Mouse (Mus musculus): ENCODE results near the gene Vmn2r3. TPM values are rescaled to one million over a fixed set of nuclear protein-coding genes. Genes with fewer than 3 reads are reported as not detected.
A peak's percentile ranks its signal among the peaks of the same experiment; 100 is the strongest.
"Not testable (repeated sequence)": the region's sequence is repeated elsewhere in the genome, so short reads cannot be mapped to it uniquely, and the experiment has no call there.

The Vmn2r3 gene
- not detected in 2 replicates for polyA plus RNA-seq (2012; rRNA removed)

GRCm38 (mm10) chr3:64289609-64290008 lies at the start of gene Vmn2r3:
TSS of gene Vmn2r3 (minus strand) at chr3:64289709.
- DNase-seq (ENCODE audit: low read depth), result no peak
- TF ChIP-seq CTCF (IDR thresholded peaks at IDR 0.05; ENCODE audit: borderline replicate concordance, extremely low read depth, insufficient read depth, insufficient read length), result no peak
- TF ChIP-seq POLR2A (IDR thresholded peaks at IDR 0.05; ENCODE audit: borderline replicate concordance, extremely low read depth, insufficient read depth, insufficient read length, poor library complexity, severe bottlenecking), result no peak

- TF ChIP-seq POLR2A (IDR thresholded peaks at IDR 0.05; ENCODE audit: borderline replicate concordance, extremely low read depth, insufficient read depth, insufficient read length, poor library complexity, severe bottlenecking) (no peak), CTCF (IDR thresholded peaks at IDR 0.05; ENCODE audit: borderline replicate concordance, extremely low read depth, insufficient read depth, insufficient read length) (no peak)
- no peak for DNase-seq (ENCODE audit: low read depth)
These were observed 43.0 kb upstream of the Vmn2r3 start for GRCm38 (mm10) chr3:64332548-64332947.

GRCm38 (mm10) chr3:64321824-64322223 lies 32.3 kb upstream of the Vmn2r3 start:
- TF ChIP-seq POLR2A (IDR thresholded peaks at IDR 0.05; ENCODE audit: borderline replicate concordance, extremely low read depth, insufficient read depth, insufficient read length, poor library complexity, severe bottlenecking) (no peak), CTCF (IDR thresholded peaks at IDR 0.05; ENCODE audit: borderline replicate concordance, extremely low read depth, insufficient read depth, insufficient read length) (no peak)
- DNase-seq (ENCODE audit: low read depth), result peak; percentile 60

DNA sequence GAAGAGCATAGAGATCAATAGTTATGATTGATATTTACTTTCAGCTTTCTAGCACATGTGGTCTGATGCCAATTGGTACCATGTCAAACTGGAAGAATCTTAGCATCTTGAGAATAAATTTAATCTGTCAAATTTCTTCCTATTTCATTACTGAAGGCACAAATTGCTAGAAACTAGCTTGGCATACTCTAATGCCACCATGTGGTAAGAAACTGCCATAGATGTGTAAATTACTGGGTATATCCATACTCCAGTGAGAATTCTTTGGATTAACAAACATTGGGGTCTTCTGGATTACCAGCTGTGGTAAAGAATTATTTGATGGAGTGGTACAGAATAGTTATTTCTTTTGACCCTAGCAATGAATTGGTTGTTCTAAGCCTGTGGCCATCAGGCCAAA lies 17.3 kb upstream of the Vmn2r3 start:
- DNase-seq (ENCODE audit: low read depth), result peak; percentile 12
- TF ChIP-seq POLR2A (IDR thresholded peaks at IDR 0.05; ENCODE audit: borderline replicate concordance, extremely low read depth, insufficient read depth, insufficient read length, poor library complexity, severe bottlenecking) (no peak), CTCF (IDR thresholded peaks at IDR 0.05; ENCODE audit: borderline replicate concordance, extremely low read depth, insufficient read depth, insufficient read length) (no peak)

GRCm38 (mm10) chr3:64265762-64266112 lies 23.8 kb downstream of the Vmn2r3 start:
- no peak for TF ChIP-seq CTCF (IDR thresholded peaks at IDR 0.05; ENCODE audit: borderline replicate concordance, extremely low read depth, insufficient read depth, insufficient read length)
- TF ChIP-seq POLR2A (IDR thresholded peaks at IDR 0.05; ENCODE audit: borderline replicate concordance, extremely low read depth, insufficient read depth, insufficient read length, poor library complexity, severe bottlenecking), result no peak

GRCm38 (mm10) chr3:64265056-64265761 lies 24.3 kb downstream of the Vmn2r3 start:
- DNase-seq (ENCODE audit: low read depth), result not testable (repeated sequence)

More at GRCm38 (mm10) chr3:64265762-64266112, 23.8 kb downstream of the Vmn2r3 start:
- no peak for DNase-seq (ENCODE audit: low read depth)

DNA sequence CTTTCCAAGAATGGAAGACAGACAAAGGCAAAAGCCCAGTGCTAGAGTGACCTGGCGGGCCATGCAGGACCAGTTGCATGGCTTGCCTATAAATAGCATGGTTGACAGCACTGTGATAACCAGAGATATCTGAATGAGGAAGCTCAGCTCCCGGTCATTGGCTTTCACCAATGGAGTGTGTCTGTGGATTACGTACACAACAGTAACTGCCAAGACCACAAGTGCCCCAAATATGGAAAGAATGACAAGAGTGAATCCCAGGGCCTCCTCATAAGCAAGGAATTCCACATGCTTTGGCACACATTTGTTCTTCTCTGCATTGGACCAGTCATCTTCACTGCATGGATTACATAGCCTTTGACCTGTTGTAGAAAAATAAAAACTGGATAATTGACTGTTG lies 29.9 kb downstream of the Vmn2r3 start:
- no peak for TF ChIP-seq POLR2A (IDR thresholded peaks at IDR 0.05; ENCODE audit: borderline replicate concordance, extremely low read depth, insufficient read depth, insufficient read length, poor library complexity, severe bottlenecking)
- no peak for TF ChIP-seq CTCF (IDR thresholded peaks at IDR 0.05; ENCODE audit: borderline replicate concordance, extremely low read depth, insufficient read depth, insufficient read length)
- no peak for DNase-seq (ENCODE audit: low read depth)

- no peak for TF ChIP-seq POLR2A (IDR thresholded peaks at IDR 0.05; ENCODE audit: borderline replicate concordance, extremely low read depth, insufficient read depth, insufficient read length, poor library complexity, severe bottlenecking)
- no peak for TF ChIP-seq CTCF (IDR thresholded peaks at IDR 0.05; ENCODE audit: borderline replicate concordance, extremely low read depth, insufficient read depth, insufficient read length)
These were observed 37.9 kb downstream of the Vmn2r3 start for GRCm38 (mm10) chr3:64251646-64252045.

GRCm38 (mm10) chr3:64250461-64250860 lies 39.0 kb downstream of the Vmn2r3 start:
- DNase-seq (ENCODE audit: low read depth), result not testable (repeated sequence)

More at GRCm38 (mm10) chr3:64251646-64252045, 37.9 kb downstream of the Vmn2r3 start:
- no peak for DNase-seq (ENCODE audit: low read depth)

GRCm38 (mm10) chr3:64235459-64235858 lies 54.0 kb downstream of the Vmn2r3 start:
- DNase-seq (ENCODE audit: low read depth), result not testable (repeated sequence)

DNA sequence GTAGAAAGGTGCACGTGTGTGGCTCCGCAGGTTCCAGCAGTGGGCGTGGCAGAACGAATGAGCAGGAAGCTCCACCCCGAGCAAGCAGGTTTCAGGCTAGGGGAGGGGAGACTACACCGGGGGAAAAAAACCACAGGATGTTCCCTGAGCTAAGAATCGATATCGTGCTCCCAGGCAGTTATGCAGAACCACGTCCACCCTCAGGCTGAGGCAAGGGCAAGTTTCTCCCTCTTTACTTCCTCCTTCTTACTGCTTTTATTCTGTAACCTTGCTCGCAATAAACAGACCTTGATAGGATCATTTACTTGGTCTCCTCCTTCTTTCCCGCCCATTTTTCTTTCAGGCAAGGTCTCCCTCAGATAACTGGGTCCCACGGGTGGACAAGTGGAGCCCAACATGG lies 55.9 kb downstream of the Vmn2r3 start:
- not testable (repeated sequence) for DNase-seq (ENCODE audit: low read depth)

- DNase-seq (ENCODE audit: low read depth), result peak; percentile 18
- TF ChIP-seq CTCF (IDR thresholded peaks at IDR 0.05; ENCODE audit: borderline replicate concordance, extremely low read depth, insufficient read depth, insufficient read length) (no peak), POLR2A (IDR thresholded peaks at IDR 0.05; ENCODE audit: borderline replicate concordance, extremely low read depth, insufficient read depth, insufficient read length, poor library complexity, severe bottlenecking) (no peak)
These were observed 62.3 kb downstream of the Vmn2r3 start for GRCm38 (mm10) chr3:64227243-64227642.

Other genes with a start within 250 kb of the Vmn2r3 start
- 0.49 and 0.52 TPM in 2 replicates for gene Vmn2r1, start 208.2 kb downstream of the Vmn2r3 start, polyA plus RNA-seq (2012; rRNA removed)
- gene Vmn2r2, start 147.8 kb downstream of the Vmn2r3 start, polyA plus RNA-seq (2012; rRNA removed), result not detected in 2 replicates
- not detected in 2 replicates for gene Vmn2r4, start 125.7 kb upstream of the Vmn2r3 start, polyA plus RNA-seq (2012; rRNA removed)
- not detected in 2 replicates for gene Vmn2r5, start 220.1 kb upstream of the Vmn2r3 start, polyA plus RNA-seq (2012; rRNA removed)